Mouse (Mus musculus) CD4-positive naive resting alpha-beta T cell, adult 57 days (primary cell): ENCODE measurements around the gene Zfp772. TPM values are rescaled to one million over a fixed set of nuclear protein-coding genes. Genes with fewer than 3 reads are reported as not detected.

ENCODE experiments used
- total RNA-seq: library from RNA; stranded (reverse); gene quantifications from one replicate; pipeline ENCODE4 v1.2.4, GENCODE M21; 2023

The Zfp772 gene
- 3.9 TPM for total RNA-seq

DNA sequence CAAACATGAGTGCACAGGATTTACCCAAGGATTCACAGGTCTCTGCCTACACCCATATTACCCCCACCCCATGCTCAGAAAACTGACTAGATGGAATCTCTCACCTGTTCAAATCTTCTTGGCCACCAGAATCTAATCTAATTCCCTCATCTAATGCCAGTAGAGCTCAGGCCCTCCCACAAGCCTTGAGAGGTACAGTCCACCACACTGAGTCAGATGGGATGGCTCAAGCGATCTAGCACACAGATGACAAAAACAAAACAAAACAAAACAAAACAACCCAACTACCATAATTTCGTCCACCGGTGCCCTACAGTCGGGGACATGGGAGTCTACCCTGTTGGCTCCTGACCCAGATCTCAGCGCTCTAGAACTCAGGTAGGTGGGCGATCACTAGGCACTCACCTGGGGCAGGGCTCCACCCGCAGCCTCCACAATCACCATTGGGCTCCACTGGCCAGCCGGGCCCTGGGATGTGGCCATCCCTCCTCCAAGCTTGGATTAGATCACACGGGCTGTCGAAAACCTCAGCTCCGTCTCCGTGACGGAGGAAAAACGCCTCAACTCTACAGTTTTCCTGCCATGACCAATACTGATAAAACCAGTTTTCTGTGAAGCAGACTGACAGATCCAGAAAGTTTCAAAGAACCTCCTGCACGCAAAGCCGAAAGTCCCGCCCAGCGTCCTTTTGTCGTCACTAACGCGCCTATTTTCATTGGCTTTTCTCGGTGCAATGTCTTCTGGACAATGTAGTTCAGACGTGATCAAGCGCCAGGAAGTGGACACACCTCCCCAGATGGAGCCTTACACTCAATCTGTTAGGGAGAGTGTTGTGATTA is at the start of gene Zfp772:
Gene Zfp772 (minus strand): TSS at position 686 of the 839 bp plus-strand sequence.

GRCm38 (mm10) chr7:7247228-7247627 is 37.4 kb upstream of the Zfp772 start, which contains the start of gene Vmn2r29:
Gene Vmn2r29 (minus strand): TSS chr7:7247328.

DNA sequence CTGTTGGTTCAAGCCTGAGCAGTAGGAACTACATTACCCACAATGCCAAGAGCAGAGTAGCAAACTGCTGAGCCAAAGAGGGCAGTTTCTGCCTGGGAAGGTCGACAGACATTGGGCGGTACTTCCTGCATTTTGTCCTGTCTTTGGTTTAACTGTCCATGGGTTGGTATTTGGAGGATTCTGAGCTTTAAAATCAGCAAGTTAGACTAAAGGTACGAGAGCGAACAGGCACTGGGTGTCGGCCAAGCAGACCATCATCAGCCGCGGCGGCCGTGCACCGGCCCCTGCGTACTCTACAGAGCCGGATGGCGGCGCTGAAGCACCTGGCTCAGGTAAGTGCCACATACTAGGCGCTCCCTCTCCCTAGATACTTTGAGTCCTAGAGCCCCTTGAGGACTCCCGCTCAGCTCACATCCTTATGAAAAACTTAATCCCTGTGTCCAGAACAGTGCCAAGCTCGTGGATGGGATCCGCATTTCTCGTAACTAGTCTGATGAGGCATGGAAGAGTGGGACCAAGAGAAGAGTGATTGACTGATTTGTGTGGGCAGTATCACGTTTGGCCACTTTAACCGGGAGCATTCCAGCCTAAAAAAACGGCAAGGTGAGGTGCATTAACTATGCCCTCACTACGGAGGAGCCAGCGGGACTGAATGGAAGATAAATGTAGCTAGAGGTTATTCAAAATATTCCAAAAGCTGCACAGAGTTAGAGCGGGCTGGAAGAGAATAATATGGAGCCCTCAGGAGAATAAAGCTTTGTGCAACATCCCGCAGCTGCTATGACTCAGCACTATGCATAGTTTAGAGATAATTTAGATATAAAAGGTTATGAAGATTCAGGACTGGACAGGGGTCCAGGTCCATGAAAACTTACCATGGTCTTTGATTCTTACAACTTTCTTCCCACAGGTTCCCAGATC is 38.3 kb downstream of the Zfp772 start, which contains the start of gene Zfp418:
Gene Zfp418 (plus strand): TSS at position 104 of the 921 bp plus-strand sequence.

Other genes starting within 250 kb of the Zfp772 start
- not detected for gene Aurkc, start 214.7 kb downstream of the Zfp772 start, total RNA-seq
- gene Zfp954, start 88.5 kb downstream of the Zfp772 start, total RNA-seq: 42.9 TPM
- gene Zfp773, start 73.2 kb downstream of the Zfp772 start, total RNA-seq: 6.4 TPM
- 2.8 TPM for gene Zfp418, start 38.7 kb downstream of the Zfp772 start, total RNA-seq
- gene Vmn2r29, start 37.3 kb upstream of the Zfp772 start, total RNA-seq: 0.59 TPM
- gene Gm45844, start 68.3 kb upstream of the Zfp772 start, total RNA-seq: 1.5 TPM
- gene Clcn4, start 90.9 kb upstream of the Zfp772 start, total RNA-seq: 50.6 TPM
- gene Vmn2r30, start 127.6 kb upstream of the Zfp772 start, total RNA-seq: not detected
- not detected for gene Gm45783, start 164.6 kb upstream of the Zfp772 start, total RNA-seq
- gene Vmn2r31, start 189.7 kb upstream of the Zfp772 start, total RNA-seq: not detected